Mouse (Mus musculus) E14TG2a.4 (cell line): ENCODE measurements at regions not wholly inside any gene's neighbourhood (a gene's known extent, or its start where the extent isn't known, plus 50 kb on each side); places are given as distances from the start of the nearest gene placed in this dataset.

Experiments used
- CTCF ChIP-seq: conservative IDR thresholded peaks from 2 replicates; pipeline ENCODE4 v1.5.1; 2014; ENCODE audit warnings: low read length
- NANOG ChIP-seq: IDR thresholded peaks from 2 replicates; pipeline ENCODE4 v1.6.1; 2014; ENCODE audit warnings: borderline replicate concordance, low read length, mixed read lengths
- POU5F1 ChIP-seq: IDR thresholded peaks from 2 replicates; pipeline ENCODE4 v1.6.1; 2014; ENCODE audit warnings: low read length, borderline replicate concordance

GRCm38 (mm10) chr2:8809609-8810008 lies 1071.4 kb upstream of the 4930412O13Rik start:
- TF ChIP-seq CTCF (no peak), NANOG (no peak), POU5F1 (no peak)
